Mouse (Mus musculus) left cerebral cortex, postnatal 14 days (tissue): ENCODE measurements around the gene E130208F15Rik. TPM values are rescaled to one million over a fixed set of nuclear protein-coding genes. Genes with fewer than 3 reads are reported as not detected.

Experiments used
- DNase-seq, 2 experiments: peaks; one replicate each; pipeline ENCODE4 v3.0.0; 2021 to 2022; ENCODE audit warnings: low spot score in 2 of 2, mixed read lengths in 1 of 2
- intact Hi-C: fragments of 180-260 bp; cut with DNase I; formaldehyde crosslinking; loops from one replicate; pipeline ENCODE4 v1.15.1; 2025
- total RNA-seq, 2 experiments: library from RNA; stranded (reverse); gene quantifications; 2 replicates each; pipeline ENCODE4 v1.2.3; 2021

Gene E130208F15Rik
- total RNA-seq, 2 experiments from 2014 or later, result 0.40 to 0.44 TPM

- intact Hi-C loops, result no loop called here
- DNase-seq, result no peak
Observed at GRCm38 (mm10) chr7:30367466-30367865, 45.9 kb downstream of the E130208F15Rik start.

Other genes with a start within 250 kb of the E130208F15Rik start
- 1 to 10 TPM; 2.7 to 4.3 TPM for gene Zfp82, start 248.8 kb upstream of the E130208F15Rik start, total RNA-seq
- gene Gm26920, start 231.3 kb upstream of the E130208F15Rik start, total RNA-seq, result under 1 TPM in 1 of 2 experiments, not detected in 1; 0.59 TPM
- gene Zfp566, start 231.2 kb upstream of the E130208F15Rik start, total RNA-seq, result 1 to 10 TPM; 5.6 to 6.5 TPM
- gene Zfp260, start 227.0 kb upstream of the E130208F15Rik start, total RNA-seq, result 10 to 100 TPM; 54.8 to 67.7 TPM
- 10 to 100 TPM; 29.8 to 35.3 TPM for gene Zfp382, start 199.8 kb upstream of the E130208F15Rik start, total RNA-seq
- 10 to 100 TPM; 45.7 to 47.1 TPM for gene Zfp146, start 152.0 kb upstream of the E130208F15Rik start, total RNA-seq
- 1 to 10 TPM; 3.4 to 4.9 TPM for gene Cox7a1, start 137.6 kb upstream of the E130208F15Rik start, total RNA-seq
- 100 to 1,000 TPM; 194 to 196 TPM for gene Capns1, start 122.9 kb upstream of the E130208F15Rik start, total RNA-seq
- gene Polr2i, start 89.8 kb upstream of the E130208F15Rik start, total RNA-seq, result 10 to 100 TPM; 55.8 to 59.8 TPM
- 100 to 1,000 TPM; 149 to 153 TPM for gene Tbcb, start 89.5 kb upstream of the E130208F15Rik start, total RNA-seq
- not detected for gene Ovol3, start 86.0 kb upstream of the E130208F15Rik start, total RNA-seq
- gene Thap8, start 41.6 kb upstream of the E130208F15Rik start, total RNA-seq, result under 1 TPM in 1 of 2 experiments, not detected in 1; 0.26 TPM
- gene Wdr62, start 41.3 kb upstream of the E130208F15Rik start, total RNA-seq, result 1 to 10 TPM; 1.2 to 2.0 TPM
- gene Clip3, start 30.0 kb upstream of the E130208F15Rik start, total RNA-seq, result 100 to 1,000 TPM; 499 to 503 TPM
- gene Alkbh6, start 13.0 kb upstream of the E130208F15Rik start, total RNA-seq, result 10 to 100 TPM; 53.4 to 55.3 TPM
- 1 to 10 TPM; 6.9 to 8.2 TPM for gene Syne4, start 6.9 kb upstream of the E130208F15Rik start, total RNA-seq
- gene Sdhaf1, start 2.2 kb downstream of the E130208F15Rik start, total RNA-seq, result 10 to 100 TPM in 1 of 2 experiments, 1 to 10 TPM in 1; 7.3 to 10.2 TPM
- gene Lrfn3, start 41.0 kb downstream of the E130208F15Rik start, total RNA-seq, result 10 to 100 TPM; 39.1 to 42.5 TPM
- 10 to 100 TPM; 24.9 to 26.1 TPM for gene Tyrobp, start 92.0 kb downstream of the E130208F15Rik start, total RNA-seq
- gene Hcst, start 98.1 kb downstream of the E130208F15Rik start, total RNA-seq, result 1 to 10 TPM in 1 of 2 experiments, not detected in 1; 2.6 TPM
- 1 to 10 TPM; 2.8 to 4.2 TPM for gene Nfkbid, start 100.0 kb downstream of the E130208F15Rik start, total RNA-seq
- gene Aplp1, start 123.8 kb downstream of the E130208F15Rik start, total RNA-seq, result 1,000 to 10,000 TPM; 1,098 to 1,148 TPM
- gene Kirrel2, start 135.9 kb downstream of the E130208F15Rik start, total RNA-seq, result 1 to 10 TPM; 6.1 to 8.0 TPM
- under 1 TPM; 0.35 to 0.53 TPM for gene Nphs1, start 136.6 kb downstream of the E130208F15Rik start, total RNA-seq
- not detected for gene Prodh2, start 171.9 kb downstream of the E130208F15Rik start, total RNA-seq
- 100 to 1,000 TPM; 233 to 246 TPM for gene Arhgap33, start 213.3 kb downstream of the E130208F15Rik start, total RNA-seq
- gene Hspb6, start 230.4 kb downstream of the E130208F15Rik start, total RNA-seq, result 10 to 100 TPM in 1 of 2 experiments, 1 to 10 TPM in 1; 5.3 to 10.8 TPM
- 1 to 10 TPM; 2.7 to 3.8 TPM for gene Proser3, start 230.6 kb downstream of the E130208F15Rik start, total RNA-seq
- gene Lin37, start 238.1 kb downstream of the E130208F15Rik start, total RNA-seq, result 10 to 100 TPM; 37.5 to 39.0 TPM
- gene U2af1l4, start 241.6 kb downstream of the E130208F15Rik start, total RNA-seq, result 10 to 100 TPM; 60.2 to 61.4 TPM
- 1 to 10 TPM; 3.8 to 4.6 TPM for gene Gm49396, start 241.6 kb downstream of the E130208F15Rik start, total RNA-seq
- 10 to 100 TPM; 81.0 to 81.3 TPM for gene Psenen, start 241.9 kb downstream of the E130208F15Rik start, total RNA-seq
- gene Igflr1, start 243.7 kb downstream of the E130208F15Rik start, total RNA-seq, result 1 to 10 TPM; 1.1 to 1.6 TPM